Mouse (Mus musculus) liver, adult 2 months (tissue): ENCODE measurements at regions not wholly inside any gene's neighbourhood (a gene's known extent, or its start where the extent isn't known, plus 50 kb on each side); places are given as distances from the start of the nearest gene placed in this dataset.

Source experiments
- CTCF ChIP-seq: fragments of 200-500 bp; IDR thresholded peaks from 2 replicates; pipeline ENCODE4 v1.5.1; 2011; ENCODE audit warnings: low read depth, low read length, control low read depth
- POLR2A ChIP-seq: fragments of 200-500 bp; IDR thresholded peaks from 2 replicates; pipeline ENCODE4 v1.6.1; 2011; ENCODE audit warnings: low read length, control low read depth; ENCODE audit not compliant: insufficient read depth; ENCODE audit errors: extremely low read depth

DNA sequence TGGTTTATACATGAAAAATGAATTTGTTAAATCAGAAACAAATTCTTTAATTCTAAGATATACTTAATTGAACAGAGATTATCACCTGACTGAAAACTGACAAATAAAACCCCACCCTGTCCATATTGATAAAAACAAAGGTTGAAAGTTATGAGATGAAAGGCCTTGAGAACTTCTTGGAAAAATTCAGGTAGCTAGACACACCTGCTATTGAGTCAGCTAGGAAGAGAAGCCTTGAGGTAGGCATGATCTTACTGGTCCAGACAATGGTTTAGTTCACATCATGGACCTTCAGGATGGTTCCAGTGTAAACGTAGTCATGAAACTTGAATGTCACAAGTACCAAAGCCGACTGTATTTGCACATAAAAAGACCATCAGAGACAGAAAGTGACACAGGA lies 180.3 kb downstream of the 1700064H15Rik start:
- TF ChIP-seq CTCF (no peak), POLR2A (no peak)
